Mouse (Mus musculus) brown adipose tissue, adult 24 weeks (tissue): ENCODE results near the gene Gm21719. TPM values are rescaled to one million over a fixed set of nuclear protein-coding genes. Genes with fewer than 3 reads are reported as not detected.
"Not testable (repeated sequence)": the region's sequence is repeated elsewhere in the genome, so short reads cannot be mapped to it uniquely, and the experiment has no call there.

ENCODE experiments used
- H3K27ac ChIP-seq: fragments of 200-500 bp; replicated peaks from 2 replicates; pipeline ENCODE4 v1.5.1; 2012; ENCODE audit warnings: low read depth, mild to moderate bottlenecking, low read length
- H3K4me1 ChIP-seq: fragments of 200-500 bp; 2 replicates; pipeline ENCODE4 v1.6.1; 2012; ENCODE audit warnings: low read length, mixed read lengths; ENCODE audit not compliant: control insufficient read depth, insufficient read depth, insufficient read length
- H3K4me3 ChIP-seq: fragments of 200-500 bp; 2 replicates; pipeline ENCODE4 v1.5.1; 2012; ENCODE audit warnings: low read depth, mild to moderate bottlenecking, low read length, moderate library complexity; ENCODE audit not compliant: insufficient read depth
- polyA plus RNA-seq: library from polyadenylated mRNA; stranded (reverse); fragments of >200 nt; gene quantifications from 2 replicates; pipeline ENCODE4 v1.2.4, GENCODE M21; 2012; ENCODE audit not compliant: missing spikeins, insufficient read depth, insufficient read length

Gm21719 gene
- not detected in 2 replicates for polyA plus RNA-seq

GRCm38 (mm10) chrY:6682772-6683171 lies at the start of gene Gm21719:
TSS of gene Gm21719 (minus strand) at chrY:6682872.
- not testable (repeated sequence) for H3K4me1 ChIP-seq, H3K4me3 ChIP-seq, H3K27ac ChIP-seq

Other genes starting within 250 kb of the Gm21719 start
- gene Gm28919, start 99.3 kb downstream of the Gm21719 start, polyA plus RNA-seq: not detected in 2 replicates
- gene Gm20830, start 235.4 kb upstream of the Gm21719 start, polyA plus RNA-seq: not detected in 2 replicates